Mouse (Mus musculus) liver, postnatal 0 days (tissue): ENCODE results near the gene Extl1.

ENCODE experiments used
- CTCF ChIP-seq: sonication (generic); IDR thresholded peaks from 2 replicates; pipeline ENCODE4 v1.5.1; 2016; ENCODE audit warnings: antibody characterized with exemption, low read depth
- EP300 ChIP-seq: IDR thresholded peaks from 2 replicates; pipeline ENCODE4 v1.6.1; 2016; ENCODE audit warnings: antibody characterized with exemption, low read depth, mild to moderate bottlenecking

GRCm38 (mm10) chr4:134416177-134416576 lies 32.5 kb upstream of the Extl1 start:
- TF ChIP-seq CTCF (no peak), EP300 (no peak)
